Mouse (Mus musculus) adrenal gland, adult 2 months (tissue): ENCODE measurements around the gene Tm6sf2. TPM values are rescaled to one million over a fixed set of nuclear protein-coding genes. Genes with fewer than 3 reads are reported as not detected.
A peak's percentile ranks its signal among the peaks of the same experiment; 100 is the strongest.
"Not testable (repeated sequence)": the region's sequence is repeated elsewhere in the genome, so short reads cannot be mapped to it uniquely, and the experiment has no call there.

Experiments
- DNase-seq: peaks from one replicate; pipeline ENCODE4 v3.0.0; 2021
- long read RNA-seq: library from polyadenylated mRNA; stranded (forward); transcript quantifications from one replicate; pipeline ENCODE4 v2.0.0, GENCODE M21; 2021
- polyA plus RNA-seq: library from polyadenylated mRNA; depleted of rRNA; stranded (reverse); fragments of >200 nt; gene quantifications from 2 replicates; pipeline ENCODE4 v1.2.3, GENCODE M21; 2012; rRNA removed
- total RNA-seq, 2 experiments: library from RNA; stranded (reverse); gene quantifications; 2 replicates each; pipeline ENCODE4 v1.2.3; 2021

The Tm6sf2 gene
- 1 to 10 TPM in 1 of 2 experiments, under 1 TPM in 1; 0.86 to 1.6 TPM for total RNA-seq
- polyA plus RNA-seq: 3.2 and 4.1 TPM in 2 replicates
- long read RNA-seq, partial matches to known transcripts: 0 of 1 reads
- long read RNA-seq, other reads (novel, unspliced or antisense): 1 of 1 reads

- DNase-seq: peak; percentile 61
These were observed at the start of gene Tm6sf2 for GRCm38 (mm10) chr8:70072441-70073069. TSS of gene Tm6sf2 (plus strand) at chr8:70072924.

GRCm38 (mm10) chr8:70023596-70023995, 49.1 kb upstream of the Tm6sf2 start:
- no peak for DNase-seq

GRCm38 (mm10) chr8:70026151-70026550, 46.6 kb upstream of the Tm6sf2 start:
- DNase-seq: no peak

- DNase-seq: no peak
These were observed 42.5 kb upstream of the Tm6sf2 start for GRCm38 (mm10) chr8:70030255-70030654.

GRCm38 (mm10) chr8:70037994-70038393, 34.7 kb upstream of the Tm6sf2 start:
- no peak for DNase-seq

- no peak for DNase-seq
These were observed 30.7 kb upstream of the Tm6sf2 start for GRCm38 (mm10) chr8:70041885-70042546.

GRCm38 (mm10) chr8:70042583-70043455, 29.9 kb upstream of the Tm6sf2 start, which contains the start of the genes Mau2 and Sugp1:
TSS of gene Mau2 (minus strand) at chr8:70042734.
TSS of gene Sugp1 (plus strand) at chr8:70042813.
- DNase-seq: peak; percentile 96

GRCm38 (mm10) chr8:70043996-70044395, 28.7 kb upstream of the Tm6sf2 start:
- no peak for DNase-seq

GRCm38 (mm10) chr8:70049662-70050061, 23.1 kb upstream of the Tm6sf2 start:
- DNase-seq: no peak

GRCm38 (mm10) chr8:70050434-70050833, 22.3 kb upstream of the Tm6sf2 start:
- not testable (repeated sequence) for DNase-seq

GRCm38 (mm10) chr8:70057721-70058120, 15.0 kb upstream of the Tm6sf2 start:
- no peak for DNase-seq

GRCm38 (mm10) chr8:70071836-70072440, 786 bp upstream of the Tm6sf2 start:
- no peak for DNase-seq

- no peak for DNase-seq
These were observed 396 bp downstream of the Tm6sf2 start for GRCm38 (mm10) chr8:70073120-70073519.

- DNase-seq: no peak
These were observed 958 bp downstream of the Tm6sf2 start for GRCm38 (mm10) chr8:70073682-70074081.

GRCm38 (mm10) chr8:70081976-70082375, 9.3 kb downstream of the Tm6sf2 start:
- DNase-seq: no peak

- DNase-seq: peak; percentile 78
These were observed 10.6 kb downstream of the Tm6sf2 start, which contains the start of gene Hapln4 for GRCm38 (mm10) chr8:70083285-70083684. TSS of gene Hapln4 (plus strand) at chr8:70083457.

GRCm38 (mm10) chr8:70084191-70085065, 11.7 kb downstream of the Tm6sf2 start:
- DNase-seq: peak; percentile 21

GRCm38 (mm10) chr8:70086151-70086550, 13.4 kb downstream of the Tm6sf2 start:
- DNase-seq: no peak

- DNase-seq: no peak
These were observed 14.5 kb downstream of the Tm6sf2 start for GRCm38 (mm10) chr8:70087237-70087636.

- peak; percentile 50 for DNase-seq
These were observed 15.3 kb downstream of the Tm6sf2 start for GRCm38 (mm10) chr8:70087836-70088650.
